Mouse (Mus musculus) lung, embryonic 16.5 days (tissue): ENCODE results near the gene Fhit. TPM values are rescaled to one million over a fixed set of nuclear protein-coding genes. Genes with fewer than 3 reads are reported as not detected.

Experiments
- ATAC-seq: fragments of 200-750 bp; cut with Nextera tagmentation; 2 replicates; pipeline ENCODE4 v1.8.0; 2017; ENCODE audit warnings: low read depth, mild to moderate bottlenecking, moderate library complexity
- H3K27ac ChIP-seq: fragments of 300-500 bp; sonication (generic); 2 replicates; pipeline ENCODE4 v1.5.1; 2014; ENCODE audit warnings: mild to moderate bottlenecking, control low read depth, low read length
- H3K27me3 ChIP-seq: fragments of 300-500 bp; sonication (generic); 2 replicates; pipeline ENCODE4 v1.6.1; 2014; ENCODE audit warnings: low read depth, low read length, mixed read lengths; ENCODE audit not compliant: control insufficient read depth, insufficient read depth
- H3K36me3 ChIP-seq: fragments of 300-500 bp; sonication (generic); 2 replicates; pipeline ENCODE4 v1.6.1; 2014; ENCODE audit warnings: low read length; ENCODE audit not compliant: control insufficient read depth, insufficient read depth
- H3K4me1 ChIP-seq: fragments of 300-500 bp; sonication (generic); replicated peaks from 2 replicates; pipeline ENCODE4 v1.6.1; 2014; ENCODE audit warnings: low read length, mixed read lengths; ENCODE audit not compliant: control insufficient read depth, insufficient read depth
- H3K4me2 ChIP-seq: fragments of 300-500 bp; sonication (generic); 2 replicates; pipeline ENCODE4 v1.6.1; 2014; ENCODE audit warnings: low read depth, low read length, control low read depth
- H3K4me3 ChIP-seq: fragments of 300-500 bp; sonication (generic); 2 replicates; pipeline ENCODE4 v1.5.1; 2014; ENCODE audit warnings: mild to moderate bottlenecking, low read length, control low read depth
- H3K9ac ChIP-seq: fragments of 300-500 bp; sonication (generic); 2 replicates; pipeline ENCODE4 v1.6.1; 2014; ENCODE audit warnings: low read length, control low read depth
- H3K9me3 ChIP-seq: fragments of 300-500 bp; sonication (generic); 2 replicates; pipeline ENCODE4 v1.6.1; 2016; ENCODE audit warnings: low read length; ENCODE audit not compliant: control insufficient read depth
- WGBS: fragments of 180-500 bp; shearing (Covaris S2); extraction: QIAGEN DNeasy Blood & Tissue Kit; methylation state at CpG from one replicate; pipeline ENCODE4 v1.1.7; 2014; 5-methylcytosine and 5-hydroxymethylcytosine counted together
- polyA plus RNA-seq: library from polyadenylated mRNA; unstranded; fragments of >200 nt; fragmentation: Nextera tagmentation; extraction: Ambion mirVana; gene quantifications from 2 replicates; pipeline ENCODE4 v1.2.1, GENCODE M21; 2015

The Fhit gene
- polyA plus RNA-seq, 1 experiment from 2014 or later, result 4.9 TPM

- no peaks in the 10 kb centered on the region for H3K27me3 ChIP-seq
- no peaks in the 10 kb centered on the region for H3K9me3 ChIP-seq
- no peaks in the 10 kb centered on the region for H3K4me1 ChIP-seq
- ATAC-seq, result no peak
- no peak overlapping the region for H3K27ac ChIP-seq
- 50% methylated on average over 1 of the region's 1 CpGs for WGBS
- no peaks in the 10 kb centered on the region for H3K36me3 ChIP-seq
- H3K9ac ChIP-seq, result no peak overlapping the region
- H3K4me3 ChIP-seq, result no peak overlapping the region
- no peak overlapping the region for H3K4me2 ChIP-seq
Measured at GRCm38 (mm10) chr14:9547952-9548351, 1613.9 kb downstream of the Fhit start.

GRCm38 (mm10) chr14:9544364-9544763 lies 1617.5 kb downstream of the Fhit start:
- 66% methylated on average over 3 of the region's 3 CpGs for WGBS
- no peaks in the 10 kb centered on the region for H3K36me3 ChIP-seq
- no peaks in the 10 kb centered on the region for H3K27me3 ChIP-seq
- no peak for ATAC-seq
- no peak overlapping the region for H3K9ac ChIP-seq
- H3K27ac ChIP-seq, result no peak overlapping the region
- no peaks in the 10 kb centered on the region for H3K9me3 ChIP-seq
- no peak overlapping the region for H3K4me3 ChIP-seq
- H3K4me2 ChIP-seq, result no peak overlapping the region
- H3K4me1 ChIP-seq, result no peaks in the 10 kb centered on the region

- ATAC-seq, result no peak
- H3K4me3 ChIP-seq, result no peak overlapping the region
- no peak overlapping the region for H3K4me2 ChIP-seq
- H3K9me3 ChIP-seq, result no peaks in the 10 kb centered on the region
- H3K4me1 ChIP-seq, result no peaks in the 10 kb centered on the region
- WGBS, result 68% methylated on average over 6 of the region's 6 CpGs
- no peak overlapping the region for H3K27ac ChIP-seq
- H3K27me3 ChIP-seq, result no peaks in the 10 kb centered on the region
- H3K36me3 ChIP-seq, result no peaks in the 10 kb centered on the region
- no peak overlapping the region for H3K9ac ChIP-seq
Measured at GRCm38 (mm10) chr14:9535491-9535890, 1626.3 kb downstream of the Fhit start.

GRCm38 (mm10) chr14:9529247-9529646 lies 1632.6 kb downstream of the Fhit start:
- no peak overlapping the region for H3K4me3 ChIP-seq
- H3K4me1 ChIP-seq, result no peaks in the 10 kb centered on the region
- no peaks in the 10 kb centered on the region for H3K9me3 ChIP-seq
- no peaks in the 10 kb centered on the region for H3K27me3 ChIP-seq
- H3K4me2 ChIP-seq, result no peak overlapping the region
- H3K36me3 ChIP-seq, result no peaks in the 10 kb centered on the region
- 84% methylated on average over 4 of the region's 4 CpGs for WGBS
- H3K9ac ChIP-seq, result no peak overlapping the region
- no peak for ATAC-seq
- H3K27ac ChIP-seq, result no peak overlapping the region

GRCm38 (mm10) chr14:9526136-9526535 lies 1635.7 kb downstream of the Fhit start:
- Histone ChIP-seq H3K9ac (no peak overlapping the region), H3K27me3 (no peaks in the 10 kb centered on the region), H3K9me3 (no peaks in the 10 kb centered on the region), H3K4me2 (no peak overlapping the region), H3K4me3 (no peak overlapping the region), H3K4me1 (no peaks in the 10 kb centered on the region), H3K36me3 (no peaks in the 10 kb centered on the region), H3K27ac (no peak overlapping the region)
- no peak for ATAC-seq
- WGBS, result 83% methylated on average over 3 of the region's 3 CpGs

- no peaks in the 10 kb centered on the region for H3K9me3 ChIP-seq
- no peak overlapping the region for H3K4me3 ChIP-seq
- H3K4me2 ChIP-seq, result no peak overlapping the region
- H3K27me3 ChIP-seq, result no peaks in the 10 kb centered on the region
- no peaks in the 10 kb centered on the region for H3K4me1 ChIP-seq
- H3K9ac ChIP-seq, result no peak overlapping the region
- no peak for ATAC-seq
- 69% methylated on average over 2 of the region's 2 CpGs for WGBS
- H3K36me3 ChIP-seq, result no peaks in the 10 kb centered on the region
- no peak overlapping the region for H3K27ac ChIP-seq
Measured at GRCm38 (mm10) chr14:9517651-9518050, 1644.2 kb downstream of the Fhit start.

GRCm38 (mm10) chr14:9509678-9510077 lies 1652.2 kb downstream of the Fhit start:
- Histone ChIP-seq H3K36me3 (no peaks in the 10 kb centered on the region), H3K4me3 (no peak overlapping the region), H3K27ac (no peak overlapping the region), H3K9me3 (no peaks in the 10 kb centered on the region), H3K4me2 (no peak overlapping the region), H3K27me3 (no peaks in the 10 kb centered on the region), H3K4me1 (no peaks in the 10 kb centered on the region), H3K9ac (no peak overlapping the region)
- 71% methylated on average over 1 of the region's 1 CpGs for WGBS
- no peak for ATAC-seq

Other genes with a start within 250 kb of the Fhit start
- gene Gm3839, start 194.7 kb upstream of the Fhit start, polyA plus RNA-seq, result 1.2 and 1.5 TPM in 2 replicates